ENCODE assay signal across 25 mouse cellular contexts in genomic region chr4:134610616-134611015, GRCm38 (mm10). TPM values are rescaled to one million over a fixed set of nuclear protein-coding genes. Genes with fewer than 3 reads are reported as not detected.
A peak's percentile ranks its signal among the peaks of the same experiment; 100 is the strongest.
DNase-seq lines count a peak whose midpoint lies in the region; ATAC-seq lines count a peak whose summit lies in the region.
"Had no signal": no experiment of that assay in that cellular context is flagged by ENCODE, and none has a peak within 500 bp of the region (broad histone marks: within the 10 kb centered on the region; RNA-seq: fewer than 3 reads in every experiment).

No protein-coding gene starts in this region.

- H3K4me2 ChIP-seq in forebrain, embryonic 16.5 days (ENCODE audit: low read length), result no peak overlapping the region
- H3K4me2 ChIP-seq: embryonic facial prominence, embryonic 13.5 days; forebrain, embryonic 13.5 days; intestine, embryonic 15.5 days; limb, embryonic 12.5 days; liver, embryonic 12.5 days; midbrain, embryonic 13.5 days had no signal

- ATAC-seq in forebrain, embryonic 16.5 days, result no peak
- ATAC-seq: activated CD4-positive, CD25-positive, alpha-beta regulatory T cell, adult 4 months; forebrain, embryonic 13.5 days; hindbrain, embryonic 16.5 days; intestine, embryonic 15.5 days; liver, embryonic 12.5 days; midbrain, embryonic 13.5 days had no signal

- H3K36me3 ChIP-seq in forebrain, embryonic 16.5 days (ENCODE audit: control insufficient read depth, insufficient read depth), result no peaks in the 10 kb centered on the region
- H3K36me3 ChIP-seq: embryonic facial prominence, embryonic 13.5 days; hindbrain, embryonic 10.5 days; intestine, embryonic 15.5 days; limb, embryonic 12.5 days; liver, embryonic 12.5 days; midbrain, embryonic 13.5 days had no signal

- intact Hi-C loops in heart, postnatal 25 days (cut with DNase I), result no loop called here

- DNase-seq in cerebellum, adult 9-10 months, result peak; percentile 54
- no peak for DNase-seq in cerebellum, adult 8-10 months
- DNase-seq in heart, adult 11 months, result peak; percentile 97
- no peak for DNase-seq in heart, postnatal 25 days (ENCODE audit: low spot score)
- peak; percentile 48 for DNase-seq in lung, postnatal 10 days
- DNase-seq in lung, postnatal 25 days (ENCODE audit: low spot score), result no peak
- DNase-seq in layer of hippocampus, postnatal 25 days (ENCODE audit: extremely low spot score in 1 of 2, low spot score in 1 of 2), result no peak
- DNase-seq: adrenal gland, postnatal 10 days; embryo, embryonic 11 days; lung, adult 2 months; lung, postnatal 36 days; thymus, adult 2 months had no signal

- H3K9ac ChIP-seq in forebrain, embryonic 16.5 days (replicated peaks; ENCODE audit: low read depth, low read length), result no peak overlapping the region
- H3K9ac ChIP-seq: embryonic facial prominence, embryonic 13.5 days; forebrain, embryonic 13.5 days; intestine, embryonic 15.5 days; limb, embryonic 12.5 days; liver, embryonic 12.5 days; midbrain, embryonic 13.5 days had no signal

- peaks cover 24% of the 10 kb centered on the region for H3K4me1 ChIP-seq in forebrain, embryonic 16.5 days (replicated peaks; ENCODE audit: control insufficient read depth, insufficient read depth, low read length)

- no peaks in the 10 kb centered on the region for H3K27me3 ChIP-seq in forebrain, embryonic 16.5 days (replicated peaks; ENCODE audit: control insufficient read depth, insufficient read depth, low read length)
- H3K27me3 ChIP-seq: embryonic facial prominence, embryonic 13.5 days; forebrain, embryonic 13.5 days; intestine, embryonic 15.5 days; limb, embryonic 12.5 days; midbrain, embryonic 13.5 days had no signal

- WGBS in forebrain, embryonic 16.5 days, result 81% methylated on average over 3 of the region's 3 CpGs

- H3K27ac ChIP-seq in forebrain, embryonic 16.5 days (ENCODE audit: low read length), result no peak overlapping the region
- H3K27ac ChIP-seq: forebrain, embryonic 13.5 days; hindbrain, embryonic 10.5 days; intestine, embryonic 15.5 days; liver, embryonic 12.5 days; midbrain, embryonic 13.5 days; stomach, postnatal 0 days had no signal

- H3K4me3 ChIP-seq in forebrain, embryonic 16.5 days (replicated peaks; ENCODE audit: low read length), result no peak overlapping the region
- H3K4me3 ChIP-seq: embryonic facial prominence, embryonic 13.5 days; erythroblast, embryonic 14.5 days; forebrain, embryonic 13.5 days; hindbrain, embryonic 10.5 days; intestine, embryonic 15.5 days; limb, embryonic 12.5 days; liver, embryonic 12.5 days; megakaryocyte, embryonic 14.5 days; midbrain, embryonic 13.5 days had no signal

- no peaks in the 10 kb centered on the region for H3K9me3 ChIP-seq in forebrain, embryonic 16.5 days (ENCODE audit: control insufficient read depth, low read length)
- H3K9me3 ChIP-seq: embryonic facial prominence, embryonic 13.5 days; forebrain, embryonic 13.5 days; intestine, embryonic 15.5 days; liver, embryonic 12.5 days; midbrain, embryonic 13.5 days had no signal

RNA-seq across cellular contexts. Expression of gene Selenon, which starts 58.6 kb away (rescaled TPM):
- total RNA-seq in heart, postnatal 25 days (2021), result 10 to 100 TPM; 21.0 to 22.2 TPM
- 7.9 and 8.1 TPM in 2 replicates for polyA plus RNA-seq in forebrain, embryonic 16.5 days (2015; fragmentation: Nextera tagmentation; extraction: Ambion mirVana)
- total RNA-seq in layer of hippocampus, postnatal 25 days (2021), result 10 to 100 TPM; 15.5 to 16.5 TPM

Comparison
In these comparisons a context has a peak if more than half of its experiments do, and no peak if none do; other contexts are left out.
1. DNase-seq: peak in cerebellum, adult 9-10 months (single experiment), heart, adult 11 months (single experiment) and lung, postnatal 10 days (single experiment); none in cerebellum, adult 8-10 months (single experiment), heart, postnatal 25 days (single experiment), lung, postnatal 25 days (single experiment) and layer of hippocampus, postnatal 25 days (0 of 2).